Mouse (Mus musculus): Measurements from ENCODE around the gene Tor2a. TPM values are rescaled to one million over a fixed set of nuclear protein-coding genes. Genes with fewer than 3 reads are reported as not detected.

The Tor2a gene
- total RNA-seq, 2 experiments from 2014 or later = 4.9 to 5.7 TPM

Small RNAs within 50 kb of the gene (microRNA-seq; reads per million reads assigned to microRNA genes)
- gene Mir2861 (ENCODE audit: borderline replicate concordance in 2 of 2) = 0 reads per million in 2 experiments
- gene Mir3960 (ENCODE audit: borderline replicate concordance in 2 of 2) = 0 reads per million in 2 experiments

Other genes with a start within 250 kb of the Tor2a start
- gene Fam102a, start 221.9 kb upstream of the Tor2a start, total RNA-seq (2021) = 1 to 10 TPM; 2.4 to 2.9 TPM
- 10 to 100 TPM; 11.7 to 12.6 TPM for gene Dpm2, start 186.4 kb upstream of the Tor2a start, total RNA-seq (2021)
- not detected for gene Pip5kl1, start 182.4 kb upstream of the Tor2a start, total RNA-seq (2021)
- not detected for gene 9430097D07Rik, start 181.6 kb upstream of the Tor2a start, total RNA-seq (2021)
- gene St6galnac4, start 170.1 kb upstream of the Tor2a start, total RNA-seq (2021) = 10 to 100 TPM; 24.6 to 29.2 TPM
- 10 to 100 TPM; 37.3 to 42.6 TPM for gene St6galnac6, start 157.5 kb upstream of the Tor2a start, total RNA-seq (2021)
- gene Ak1, start 135.5 kb upstream of the Tor2a start, total RNA-seq (2021) = 1,000 to 10,000 TPM; 1,680 to 2,125 TPM
- 10 to 100 TPM; 28.0 to 30.7 TPM for gene Eng, start 110.6 kb upstream of the Tor2a start, total RNA-seq (2021)
- gene Fpgs, start 53.1 kb upstream of the Tor2a start, total RNA-seq (2021) = 1 to 10 TPM; 3.9 to 4.7 TPM
- 10 to 100 TPM; 17.2 to 20.0 TPM for gene Cdk9, start 44.2 kb upstream of the Tor2a start, total RNA-seq (2021)
- gene Sh2d3c, start 36.2 kb upstream of the Tor2a start, total RNA-seq (2021) = 1 to 10 TPM; 4.2 to 8.4 TPM
- gene 6330409D20Rik, start 16.2 kb upstream of the Tor2a start, total RNA-seq (2021) = not detected
- not detected for gene Ttc16, start 18.4 kb downstream of the Tor2a start, total RNA-seq (2021)
- 1 to 10 TPM; 2.0 to 2.9 TPM for gene Ptrh1, start 18.6 kb downstream of the Tor2a start, total RNA-seq (2021)
- not detected for gene Cfap157, start 27.2 kb downstream of the Tor2a start, total RNA-seq (2021)
- 1 to 10 TPM; 2.7 to 3.8 TPM for gene Stxbp1, start 90.0 kb downstream of the Tor2a start, total RNA-seq (2021)
- gene Fam129b, start 118.9 kb downstream of the Tor2a start, total RNA-seq (2021) = 10 to 100 TPM in 1 of 2 experiments, 1 to 10 TPM in 1; 8.1 to 12.4 TPM
- 10 to 100 TPM; 52.0 to 67.4 TPM for gene Rpl12, start 204.3 kb downstream of the Tor2a start, total RNA-seq (2021)
- 10 to 100 TPM; 10.4 to 13.5 TPM for gene Lrsam1, start 204.4 kb downstream of the Tor2a start, total RNA-seq (2021)
- 1 to 10 TPM; 9.5 to 9.6 TPM for gene Slc2a8, start 224.8 kb downstream of the Tor2a start, total RNA-seq (2021)